Mouse (Mus musculus) urinary bladder, adult 2 months (tissue): ENCODE measurements around the gene B3gntl1. TPM values are rescaled to one million over a fixed set of nuclear protein-coding genes. Genes with fewer than 3 reads are reported as not detected.

Source experiments
- DNase-seq: peaks from one replicate; pipeline ENCODE4 v3.0.0; 2022; ENCODE audit warnings: low spot score
- polyA plus RNA-seq: library from polyadenylated mRNA; depleted of rRNA; stranded (reverse); fragments of >200 nt; gene quantifications from 2 replicates; pipeline ENCODE4 v1.2.3, GENCODE M21; 2012; rRNA removed

Gene B3gntl1
- polyA plus RNA-seq: 11.2 and 13.1 TPM in 2 replicates

- peak; percentile 96 for DNase-seq
These were observed at the start of gene B3gntl1 for GRCm38 (mm10) chr11:121672990-121673572. TSS of gene B3gntl1 (minus strand) at chr11:121673153.

GRCm38 (mm10) chr11:121722434-121722833 is 49.5 kb upstream of the B3gntl1 start:
- DNase-seq: no peak

GRCm38 (mm10) chr11:121720752-121721151 is 47.8 kb upstream of the B3gntl1 start:
- DNase-seq: no peak

- DNase-seq: peak; percentile 45
These were observed 44.8 kb upstream of the B3gntl1 start for GRCm38 (mm10) chr11:121717724-121718123.

- no peak for DNase-seq
These were observed 42.0 kb upstream of the B3gntl1 start for GRCm38 (mm10) chr11:121714745-121715485.

GRCm38 (mm10) chr11:121713569-121713968 is 40.6 kb upstream of the B3gntl1 start:
- no peak for DNase-seq

GRCm38 (mm10) chr11:121712987-121713386 is 40.0 kb upstream of the B3gntl1 start:
- DNase-seq: peak; percentile 29

GRCm38 (mm10) chr11:121710245-121710644 is 37.3 kb upstream of the B3gntl1 start:
- DNase-seq: no peak

- no peak for DNase-seq
These were observed 36.3 kb upstream of the B3gntl1 start for GRCm38 (mm10) chr11:121709278-121709677.

- DNase-seq: no peak
These were observed 33.6 kb upstream of the B3gntl1 start for GRCm38 (mm10) chr11:121706521-121707005.

GRCm38 (mm10) chr11:121703619-121704215 is 30.8 kb upstream of the B3gntl1 start:
- no peak for DNase-seq

GRCm38 (mm10) chr11:121702895-121703618 is 30.1 kb upstream of the B3gntl1 start:
- DNase-seq: peak; percentile 36

GRCm38 (mm10) chr11:121702111-121702894 is 29.4 kb upstream of the B3gntl1 start:
- DNase-seq: peak; percentile 96

GRCm38 (mm10) chr11:121701244-121701643 is 28.3 kb upstream of the B3gntl1 start, which contains the start of gene Metrnl:
TSS of gene Metrnl (plus strand) at chr11:121701544.
- no peak for DNase-seq

GRCm38 (mm10) chr11:121698381-121698955 is 25.5 kb upstream of the B3gntl1 start:
- no peak for DNase-seq

GRCm38 (mm10) chr11:121697271-121697670 is 24.3 kb upstream of the B3gntl1 start:
- no peak for DNase-seq

- DNase-seq: no peak
These were observed 22.5 kb upstream of the B3gntl1 start for GRCm38 (mm10) chr11:121695304-121696064.

GRCm38 (mm10) chr11:121688024-121688423 is 15.1 kb upstream of the B3gntl1 start:
- DNase-seq: no peak

GRCm38 (mm10) chr11:121686674-121687073 is 13.7 kb upstream of the B3gntl1 start:
- no peak for DNase-seq

- no peak for DNase-seq
These were observed 13.1 kb upstream of the B3gntl1 start for GRCm38 (mm10) chr11:121686091-121686490.
